Mouse (Mus musculus) liver, postnatal 0 days (tissue): ENCODE data around the gene Nolc1.

Experiments used
- CTCF ChIP-seq: sonication (generic); IDR thresholded peaks from 2 replicates; pipeline ENCODE4 v1.5.1; 2016; ENCODE audit warnings: antibody characterized with exemption, low read depth
- EP300 ChIP-seq: IDR thresholded peaks from 2 replicates; pipeline ENCODE4 v1.6.1; 2016; ENCODE audit warnings: antibody characterized with exemption, low read depth, mild to moderate bottlenecking

- no peak for TF ChIP-seq EP300
- no peak for TF ChIP-seq CTCF
These were observed 42.7 kb upstream of the Nolc1 start for GRCm38 (mm10) chr19:46032731-46033510.
